In genomic region chr7:25317446-25317999, GRCm38 (mm10) we compare ENCODE assay signal across 8 mouse cellular contexts. TPM values are rescaled to one million over a fixed set of nuclear protein-coding genes. Genes with fewer than 3 reads are reported as not detected.
DNase-seq lines count a peak whose midpoint lies in the region; ATAC-seq and TF ChIP-seq lines count a peak whose summit lies in the region.

No protein-coding gene starts in this region.

- peak overlapping the region; percentile 56 to 57 for H3K27ac ChIP-seq in heart, embryonic 14.5 days (replicated peaks in 1 of 2; ENCODE audit: control insufficient read depth in 1 of 2, insufficient read depth in 1 of 2, low read depth in 2 of 2, low read length in 2 of 2)
- H3K27ac ChIP-seq in liver, embryonic 13.5 days = peak overlapping the region; percentile 9
- peak overlapping the region; percentile 91 for H3K27ac ChIP-seq in stomach, embryonic 16.5 days (ENCODE audit: low read length)

- H3K36me3 ChIP-seq in heart, embryonic 14.5 days (ENCODE audit: control insufficient read depth, insufficient read depth, low read length) = no peaks in the 10 kb centered on the region
- no peaks in the 10 kb centered on the region for H3K36me3 ChIP-seq in liver, embryonic 13.5 days
- H3K36me3 ChIP-seq in stomach, embryonic 16.5 days (ENCODE audit: control insufficient read depth, insufficient read depth, low read length) = no peaks in the 10 kb centered on the region

- H3K4me3 ChIP-seq in lung, adult 2 months (replicated peaks; ENCODE audit: extremely low read depth, low read depth, low read length) = peak overlapping the region; percentile 75
- peak overlapping the region; percentile 66 to 72 for H3K4me3 ChIP-seq in heart, embryonic 14.5 days (ENCODE audit: control insufficient read depth in 1 of 2, insufficient read depth in 1 of 2, low read depth in 1 of 2, low read length in 2 of 2)
- H3K4me3 ChIP-seq in liver, embryonic 13.5 days (replicated peaks) = peak overlapping the region; percentile 70
- H3K4me3 ChIP-seq in stomach, embryonic 16.5 days (replicated peaks; ENCODE audit: low read length) = peak overlapping the region; percentile 72

- peaks cover 4% of the 10 kb centered on the region; the same call in 1 of the 2 replicates for H3K4me1 ChIP-seq in lung, adult 2 months (ENCODE audit: control insufficient read depth, insufficient read depth, low read length)
- H3K4me1 ChIP-seq in heart, embryonic 14.5 days (ENCODE audit: control insufficient read depth in 2 of 2, insufficient read depth in 2 of 2, low read length in 2 of 2) = peaks cover 17 to 34% of the 10 kb centered on the region in 2 experiments
- H3K4me1 ChIP-seq in liver, embryonic 13.5 days (replicated peaks) = peaks cover 31% of the 10 kb centered on the region
- peaks cover 20% of the 10 kb centered on the region for H3K4me1 ChIP-seq in stomach, embryonic 16.5 days (ENCODE audit: control insufficient read depth, insufficient read depth, low read length)

- peak overlapping the region; percentile 85 for H3K9ac ChIP-seq in heart, embryonic 14.5 days (ENCODE audit: low read length)
- peak overlapping the region; percentile 69 for H3K9ac ChIP-seq in liver, embryonic 13.5 days
- peak overlapping the region; percentile 87 for H3K9ac ChIP-seq in stomach, embryonic 16.5 days (ENCODE audit: low read length)

- 17% methylated on average over 21 of the region's 21 CpGs for WGBS in lung, adult 2 months
- 14% methylated on average over 21 of the region's 21 CpGs for WGBS in heart, embryonic 14.5 days
- WGBS in liver, embryonic 13.5 days (ENCODE audit: insufficient replicate concordance) = 22% methylated on average over 21 of the region's 21 CpGs
- WGBS in stomach, embryonic 16.5 days = 8% methylated on average over 21 of the region's 21 CpGs

- H3K4me2 ChIP-seq in heart, embryonic 14.5 days (ENCODE audit: low read length) = peak overlapping the region; percentile 94
- H3K4me2 ChIP-seq in liver, embryonic 13.5 days = peak overlapping the region; percentile 88
- peak overlapping the region; percentile 98 for H3K4me2 ChIP-seq in stomach, embryonic 16.5 days (ENCODE audit: low read depth, low read length)

- TF ChIP-seq POLR2A in lung, adult 2 months (IDR thresholded peaks at IDR 0.05; ENCODE audit: borderline replicate concordance, extremely low read depth, low read depth, low read length) = no peak

- H3K9me3 ChIP-seq in heart, embryonic 14.5 days (ENCODE audit: control insufficient read depth, low read length) = no peaks in the 10 kb centered on the region
- no peaks in the 10 kb centered on the region for H3K9me3 ChIP-seq in liver, embryonic 13.5 days (replicated peaks)
- no peaks in the 10 kb centered on the region for H3K9me3 ChIP-seq in stomach, embryonic 16.5 days (replicated peaks; ENCODE audit: control insufficient read depth, low read length)

- DNase-seq in lung, adult 2 months = no peak
- no peak for DNase-seq in lung, postnatal 25 days (ENCODE audit: low spot score)
- peak; percentile 74 for DNase-seq in cerebellum, adult 11-12 months
- DNase-seq in liver, embryonic 13.5 days = no peak
- DNase-seq in urinary bladder, postnatal 10 days (ENCODE audit: low spot score) = no peak
- DNase-seq in right cerebral cortex, postnatal 4 days = no peak

- ATAC-seq in heart, embryonic 14.5 days (ENCODE audit: insufficient number of reproducible peaks, insufficient read depth, low FRiP score, low read depth) = no peak
- no peak for ATAC-seq in liver, embryonic 13.5 days (ENCODE audit: low read depth)
- ATAC-seq in stomach, embryonic 16.5 days (ENCODE audit: insufficient read depth, low FRiP score) = no peak

- no peak for TF ChIP-seq CTCF in lung, adult 2 months (IDR thresholded peaks at IDR 0.05; ENCODE audit: insufficient read depth, low read length)

- H3K27me3 ChIP-seq in heart, embryonic 14.5 days (ENCODE audit: control insufficient read depth, insufficient read depth, low read length) = peaks cover 32% of the 10 kb centered on the region
- peaks cover 51% of the 10 kb centered on the region for H3K27me3 ChIP-seq in liver, embryonic 13.5 days
- H3K27me3 ChIP-seq in stomach, embryonic 16.5 days (ENCODE audit: control insufficient read depth, insufficient read depth, low read length) = peaks cover 28% of the 10 kb centered on the region

RNA-seq across cellular contexts. Expression of gene Megf8, which starts 0.6 kb away (rescaled TPM):
- 46.8 and 49.8 TPM in 2 replicates for polyA plus RNA-seq in lung, adult 2 months (2012; rRNA removed)
- 6.8 and 7.9 TPM in 2 replicates for polyA plus RNA-seq in heart, embryonic 14.5 days (2014; fragmentation: Nextera tagmentation; extraction: Ambion mirVana)
- polyA plus RNA-seq in liver, embryonic 13.5 days (2015; fragmentation: Nextera tagmentation; extraction: Ambion mirVana) = 1.0 and 1.2 TPM in 2 replicates
- 9.5 and 10.7 TPM in 2 replicates for polyA plus RNA-seq in stomach, embryonic 16.5 days (2015; fragmentation: Nextera tagmentation; extraction: Ambion mirVana)

RNA-seq across cellular contexts. Expression of gene Tmem145, which starts 11.6 kb away (rescaled TPM):
- polyA plus RNA-seq in lung, adult 2 months (2012; rRNA removed) = not detected in 2 replicates
- polyA plus RNA-seq in heart, embryonic 14.5 days (2014; fragmentation: Nextera tagmentation; extraction: Ambion mirVana) = 0.30 TPM in 1 of 2 replicates, not detected in the other
- 0.10 TPM in 1 of 2 replicates, not detected in the other for polyA plus RNA-seq in liver, embryonic 13.5 days (2015; fragmentation: Nextera tagmentation; extraction: Ambion mirVana)
- polyA plus RNA-seq in stomach, embryonic 16.5 days (2015; fragmentation: Nextera tagmentation; extraction: Ambion mirVana) = 0.57 and 0.66 TPM in 2 replicates

RNA-seq across cellular contexts. Expression of gene Prr19, which starts 16.3 kb away (rescaled TPM):
- polyA plus RNA-seq in lung, adult 2 months (2012; rRNA removed) = not detected in 2 replicates
- polyA plus RNA-seq in heart, embryonic 14.5 days (2014; fragmentation: Nextera tagmentation; extraction: Ambion mirVana) = 0.16 TPM in 1 of 2 replicates, not detected in the other
- polyA plus RNA-seq in liver, embryonic 13.5 days (2015; fragmentation: Nextera tagmentation; extraction: Ambion mirVana) = not detected in 2 replicates
- polyA plus RNA-seq in stomach, embryonic 16.5 days (2015; fragmentation: Nextera tagmentation; extraction: Ambion mirVana) = 0.49 and 0.57 TPM in 2 replicates

RNA-seq across cellular contexts. Expression of gene Pafah1b3, which starts 19.7 kb away (rescaled TPM):
- 42.7 and 49.1 TPM in 2 replicates for polyA plus RNA-seq in lung, adult 2 months (2012; rRNA removed)
- 130 and 142 TPM in 2 replicates for polyA plus RNA-seq in heart, embryonic 14.5 days (2014; fragmentation: Nextera tagmentation; extraction: Ambion mirVana)
- 29.3 and 31.6 TPM in 2 replicates for polyA plus RNA-seq in liver, embryonic 13.5 days (2015; fragmentation: Nextera tagmentation; extraction: Ambion mirVana)
- polyA plus RNA-seq in stomach, embryonic 16.5 days (2015; fragmentation: Nextera tagmentation; extraction: Ambion mirVana) = 186 and 209 TPM in 2 replicates

RNA-seq across cellular contexts. Expression of gene Cic, which starts 50.0 kb away (rescaled TPM):
- 96.1 and 107 TPM in 2 replicates for polyA plus RNA-seq in lung, adult 2 months (2012; rRNA removed)
- 25.4 and 28.4 TPM in 2 replicates for polyA plus RNA-seq in heart, embryonic 14.5 days (2014; fragmentation: Nextera tagmentation; extraction: Ambion mirVana)
- polyA plus RNA-seq in liver, embryonic 13.5 days (2015; fragmentation: Nextera tagmentation; extraction: Ambion mirVana) = 9.7 and 10.4 TPM in 2 replicates
- polyA plus RNA-seq in stomach, embryonic 16.5 days (2015; fragmentation: Nextera tagmentation; extraction: Ambion mirVana) = 26.7 and 27.4 TPM in 2 replicates

Comparison
In these comparisons a context has a peak if more than half of its experiments do, and no peak if none do; other contexts are left out.
1. H3K27ac ChIP-seq: peak in every context shown above with its lines; median percentile 91 in stomach, embryonic 16.5 days; 56 in heart, embryonic 14.5 days; 9 in liver, embryonic 13.5 days.